8 mouse cellular contexts compared by ENCODE assay signal in genomic region chr9:121057401-121057800, GRCm38 (mm10).
DNase-seq lines count a peak whose midpoint lies in the region; ATAC-seq lines count a peak whose summit lies in the region.
"Had no signal": no experiment of that assay in that cellular context is flagged by ENCODE, and none has a peak within 500 bp of the region (broad histone marks: within the 10 kb centered on the region; RNA-seq: fewer than 3 reads in every experiment).

No protein-coding gene starts in this region.

- no peak overlapping the region for H3K4me3 ChIP-seq in heart, embryonic 10.5 days
- no peak overlapping the region for H3K4me3 ChIP-seq in lung, embryonic 15.5 days

- peaks cover 16% of the 10 kb centered on the region for H3K4me1 ChIP-seq in heart, embryonic 10.5 days
- H3K4me1 ChIP-seq in lung, embryonic 15.5 days, result peaks cover 7% of the 10 kb centered on the region; the same call in 1 of the 2 replicates

- WGBS in heart, embryonic 10.5 days, result 48% methylated on average over 9 of the region's 9 CpGs
- 36% methylated on average over 9 of the region's 9 CpGs for WGBS in lung, embryonic 15.5 days

- no peaks in the 10 kb centered on the region for H3K36me3 ChIP-seq in heart, embryonic 10.5 days
- no peaks in the 10 kb centered on the region for H3K36me3 ChIP-seq in lung, embryonic 15.5 days

- H3K27ac ChIP-seq in heart, embryonic 10.5 days, result no peak overlapping the region
- H3K27ac ChIP-seq in lung, embryonic 15.5 days, result peak overlapping the region; percentile 58
- H3K27ac ChIP-seq: hindbrain, postnatal 0 days had no signal

- H3K9ac ChIP-seq in lung, embryonic 15.5 days, result no peak overlapping the region

- peak overlapping the region; percentile 17; the same call in 1 of the 2 replicates for H3K4me2 ChIP-seq in lung, embryonic 15.5 days

- DNase-seq in kidney, adult 18-20 months, result peak; percentile 20
- DNase-seq in kidney, adult 8-10 months, result no peak
- peak; percentile 51 for DNase-seq in ZHBTc4 (ENCODE audit: low read depth, low spot score)
- DNase-seq in heart, embryonic 10.5 days (ENCODE audit: low spot score), result peak; percentile 41
- no peak for DNase-seq in cerebellum, postnatal 14 days
- DNase-seq in cerebellum, postnatal 36 days, result no peak

- no peak for ATAC-seq in lung, embryonic 15.5 days (ENCODE audit: borderline replicate concordance, extremely low read depth, low FRiP score, low TSS enrichment)
- ATAC-seq: hindbrain, postnatal 0 days had no signal

- no peaks in the 10 kb centered on the region for H3K9me3 ChIP-seq in heart, embryonic 10.5 days
- H3K9me3 ChIP-seq in lung, embryonic 15.5 days, result no peaks in the 10 kb centered on the region

- no peaks in the 10 kb centered on the region for H3K27me3 ChIP-seq in heart, embryonic 10.5 days (ENCODE audit: insufficient read depth, poor library complexity, severe bottlenecking)
- no peaks in the 10 kb centered on the region for H3K27me3 ChIP-seq in lung, embryonic 15.5 days

Comparison
In these comparisons a context has a peak if more than half of its experiments do, and no peak if none do; other contexts are left out.
1. DNase-seq: peak in kidney, adult 18-20 months (single experiment), ZHBTc4 (single experiment) and heart, embryonic 10.5 days (single experiment); none in kidney, adult 8-10 months (0 of 2), cerebellum, postnatal 14 days (0 of 2) and cerebellum, postnatal 36 days (0 of 2).